Mouse (Mus musculus): ENCODE measurements around the gene 1700061G19Rik.

Gene 1700061G19Rik

GRCm38 (mm10) chr17:56925998-56926397 lies 50.7 kb downstream of the 1700061G19Rik start:
- no peak for DNase-seq (ENCODE audit: low read depth)

- DNase-seq (ENCODE audit: low read depth) = no peak
Measured at GRCm38 (mm10) chr17:56929101-56929500, 53.8 kb downstream of the 1700061G19Rik start.

GRCm38 (mm10) chr17:56929530-56929929 lies 54.3 kb downstream of the 1700061G19Rik start:
- DNase-seq (ENCODE audit: low read depth) = no peak

- DNase-seq (ENCODE audit: low read depth) = no peak
Measured at GRCm38 (mm10) chr17:56930026-56930425, 54.7 kb downstream of the 1700061G19Rik start.

GRCm38 (mm10) chr17:56933395-56933794 lies 58.1 kb downstream of the 1700061G19Rik start:
- no peak for DNase-seq (ENCODE audit: low read depth)

GRCm38 (mm10) chr17:56934545-56935330 lies 59.5 kb downstream of the 1700061G19Rik start:
- no peak for DNase-seq (ENCODE audit: low read depth)

- peak; percentile 96 for DNase-seq (ENCODE audit: low read depth)
Measured at GRCm38 (mm10) chr17:56935363-56936131, 60.3 kb downstream of the 1700061G19Rik start, which contains the start of gene Mllt1. Gene Mllt1 (minus strand): TSS chr17:56935415.

- DNase-seq (ENCODE audit: low read depth) = no peak
Measured at GRCm38 (mm10) chr17:56936731-56937130, 61.5 kb downstream of the 1700061G19Rik start.

Data from c-Kit-positive CD71-positive TER-119-negative erythroid progenitor cells, embryonic 14.5 days (primary cell).